10 mouse cellular contexts compared by ENCODE assay signal in the genomic region with DNA sequence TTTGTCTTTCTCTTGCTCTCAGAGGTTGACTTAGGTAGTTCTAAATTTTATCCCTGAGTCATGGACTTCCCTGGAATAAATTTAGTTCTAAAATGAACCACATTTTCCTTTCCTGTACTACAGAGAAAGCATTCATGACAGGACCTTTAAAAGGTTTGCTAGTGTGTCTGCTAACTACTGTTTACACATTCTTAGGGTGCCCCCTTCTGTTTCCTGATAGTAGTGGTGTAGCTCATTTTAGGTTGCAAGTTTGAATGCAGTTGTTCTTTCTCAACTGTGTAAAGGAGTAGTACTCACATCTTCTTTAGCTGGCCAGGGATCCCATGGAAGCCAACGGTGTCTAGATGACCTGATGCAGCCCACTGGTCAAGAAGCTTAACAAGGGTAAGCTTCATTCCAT.
DNase-seq lines count a peak whose midpoint lies in the region; ATAC-seq lines count a peak whose summit lies in the region.
"Had no signal": no experiment of that assay in that cellular context is flagged by ENCODE, and none has a peak within 500 bp of the region (broad histone marks: within the 10 kb centered on the region; RNA-seq: fewer than 3 reads in every experiment).

No protein-coding gene starts in this region.

- no peak for DNase-seq in forebrain, embryonic 11.5 days (ENCODE audit: low spot score)
- no peak for DNase-seq in forebrain, embryonic 10.5 days (ENCODE audit: extremely low spot score, low spot score)
- no peak for DNase-seq in midbrain, embryonic 11.5 days (ENCODE audit: low spot score, missing footprints)
- no peak for DNase-seq in midbrain, embryonic 10.5 days (ENCODE audit: low spot score)
- no peak for DNase-seq in thymus, postnatal 0 days (ENCODE audit: low spot score)
- no peak for DNase-seq in testis, postnatal 14 days (ENCODE audit: low spot score)

- no peaks in the 10 kb centered on the region for H3K27me3 ChIP-seq in forebrain, embryonic 11.5 days (ENCODE audit: control insufficient read depth, insufficient read depth, low read length)
- H3K27me3 ChIP-seq in forebrain, embryonic 10.5 days (ENCODE audit: poor library complexity, severe bottlenecking): no peaks in the 10 kb centered on the region
- no peaks in the 10 kb centered on the region for H3K27me3 ChIP-seq in midbrain, embryonic 11.5 days (ENCODE audit: control insufficient read depth, insufficient read depth, low read length)
- H3K27me3 ChIP-seq in midbrain, embryonic 10.5 days (ENCODE audit: low read depth, poor library complexity, severe bottlenecking): no peaks in the 10 kb centered on the region
- no peaks in the 10 kb centered on the region for H3K27me3 ChIP-seq in forebrain, embryonic 15.5 days
- H3K27me3 ChIP-seq in midbrain, embryonic 13.5 days: no peaks in the 10 kb centered on the region
- H3K27me3 ChIP-seq: limb, embryonic 12.5 days had no signal

- H3K36me3 ChIP-seq in forebrain, embryonic 11.5 days (ENCODE audit: control insufficient read depth, insufficient read depth, low read length): no peaks in the 10 kb centered on the region
- H3K36me3 ChIP-seq in forebrain, embryonic 10.5 days (replicated peaks): no peaks in the 10 kb centered on the region
- no peaks in the 10 kb centered on the region for H3K36me3 ChIP-seq in midbrain, embryonic 11.5 days (ENCODE audit: control insufficient read depth, insufficient read depth, low read length)
- H3K36me3 ChIP-seq in midbrain, embryonic 10.5 days: no peaks in the 10 kb centered on the region
- no peaks in the 10 kb centered on the region for H3K36me3 ChIP-seq in forebrain, embryonic 15.5 days
- no peaks in the 10 kb centered on the region for H3K36me3 ChIP-seq in midbrain, embryonic 13.5 days
- H3K36me3 ChIP-seq: G1E; limb, embryonic 12.5 days had no signal

- H3K9me3 ChIP-seq in forebrain, embryonic 11.5 days (ENCODE audit: control insufficient read depth, low read length): no peaks in the 10 kb centered on the region
- no peaks in the 10 kb centered on the region for H3K9me3 ChIP-seq in forebrain, embryonic 10.5 days
- no peaks in the 10 kb centered on the region for H3K9me3 ChIP-seq in midbrain, embryonic 11.5 days (ENCODE audit: control insufficient read depth, low read length)
- H3K9me3 ChIP-seq in midbrain, embryonic 10.5 days (replicated peaks): no peaks in the 10 kb centered on the region
- H3K9me3 ChIP-seq in forebrain, embryonic 15.5 days: no peaks in the 10 kb centered on the region
- H3K9me3 ChIP-seq in midbrain, embryonic 13.5 days: no peaks in the 10 kb centered on the region
- H3K9me3 ChIP-seq: G1E; limb, embryonic 12.5 days had no signal

- H3K9ac ChIP-seq in forebrain, embryonic 11.5 days (ENCODE audit: low read length): no peak overlapping the region
- no peak overlapping the region for H3K9ac ChIP-seq in midbrain, embryonic 11.5 days (ENCODE audit: low read length)
- no peak overlapping the region for H3K9ac ChIP-seq in forebrain, embryonic 15.5 days (replicated peaks)
- no peak overlapping the region for H3K9ac ChIP-seq in midbrain, embryonic 13.5 days (replicated peaks)
- H3K9ac ChIP-seq: limb, embryonic 12.5 days had no signal

- peak; percentile 70; the same call in 1 of the 2 replicates for ATAC-seq in forebrain, embryonic 11.5 days (replicated peaks; ENCODE audit: low FRiP score)
- ATAC-seq in midbrain, embryonic 11.5 days (ENCODE audit: low FRiP score): peak; percentile 41; the same call in 1 of the 2 replicates
- peak; percentile 88 for ATAC-seq in forebrain, embryonic 15.5 days (replicated peaks)
- peak; percentile 86 for ATAC-seq in midbrain, embryonic 13.5 days

- no peak overlapping the region for H3K4me3 ChIP-seq in forebrain, embryonic 11.5 days (ENCODE audit: low read depth, low read length)
- H3K4me3 ChIP-seq in forebrain, embryonic 10.5 days: no peak overlapping the region
- no peak overlapping the region for H3K4me3 ChIP-seq in midbrain, embryonic 11.5 days (ENCODE audit: low read depth, low read length)
- no peak overlapping the region for H3K4me3 ChIP-seq in midbrain, embryonic 10.5 days
- no peak overlapping the region for H3K4me3 ChIP-seq in forebrain, embryonic 15.5 days
- H3K4me3 ChIP-seq in midbrain, embryonic 13.5 days (replicated peaks): no peak overlapping the region
- H3K4me3 ChIP-seq: limb, embryonic 12.5 days had no signal

- H3K4me1 ChIP-seq in forebrain, embryonic 11.5 days (replicated peaks; ENCODE audit: control insufficient read depth, insufficient read depth, low read length): no peaks in the 10 kb centered on the region
- no peaks in the 10 kb centered on the region for H3K4me1 ChIP-seq in forebrain, embryonic 10.5 days
- no peaks in the 10 kb centered on the region for H3K4me1 ChIP-seq in midbrain, embryonic 11.5 days (ENCODE audit: control insufficient read depth, insufficient read depth, low read length)
- H3K4me1 ChIP-seq in midbrain, embryonic 10.5 days: no peaks in the 10 kb centered on the region
- no peaks in the 10 kb centered on the region for H3K4me1 ChIP-seq in forebrain, embryonic 15.5 days
- no peaks in the 10 kb centered on the region for H3K4me1 ChIP-seq in midbrain, embryonic 13.5 days (replicated peaks)
- H3K4me1 ChIP-seq: limb, embryonic 12.5 days had no signal

- no peak overlapping the region for H3K27ac ChIP-seq in forebrain, embryonic 11.5 days (ENCODE audit: low read depth, low read length)
- no peak overlapping the region for H3K27ac ChIP-seq in forebrain, embryonic 10.5 days
- no peak overlapping the region for H3K27ac ChIP-seq in midbrain, embryonic 11.5 days (ENCODE audit: low read depth, low read length)
- H3K27ac ChIP-seq in midbrain, embryonic 10.5 days (replicated peaks): no peak overlapping the region
- no peak overlapping the region for H3K27ac ChIP-seq in forebrain, embryonic 15.5 days (replicated peaks)
- H3K27ac ChIP-seq in midbrain, embryonic 13.5 days: no peak overlapping the region
- H3K27ac ChIP-seq: limb, embryonic 12.5 days had no signal

- 49% methylated on average over 1 of the region's 1 CpGs for WGBS in forebrain, embryonic 11.5 days
- 50% methylated on average over 1 of the region's 1 CpGs for WGBS in forebrain, embryonic 10.5 days
- WGBS in midbrain, embryonic 11.5 days: 46% methylated on average over 1 of the region's 1 CpGs
- WGBS in midbrain, embryonic 10.5 days: 53% methylated on average over 1 of the region's 1 CpGs
- WGBS in forebrain, embryonic 15.5 days: 31% methylated on average over 1 of the region's 1 CpGs
- WGBS in midbrain, embryonic 13.5 days: 43% methylated on average over 1 of the region's 1 CpGs

- H3K4me2 ChIP-seq in forebrain, embryonic 11.5 days (ENCODE audit: low read depth, low read length, severe bottlenecking): no peak overlapping the region
- no peak overlapping the region for H3K4me2 ChIP-seq in midbrain, embryonic 11.5 days
- no peak overlapping the region for H3K4me2 ChIP-seq in forebrain, embryonic 15.5 days (replicated peaks)
- H3K4me2 ChIP-seq in midbrain, embryonic 13.5 days (replicated peaks): no peak overlapping the region
- H3K4me2 ChIP-seq: limb, embryonic 12.5 days had no signal
